Mouse (Mus musculus): ENCODE results near the gene Nkd1.

DNA sequence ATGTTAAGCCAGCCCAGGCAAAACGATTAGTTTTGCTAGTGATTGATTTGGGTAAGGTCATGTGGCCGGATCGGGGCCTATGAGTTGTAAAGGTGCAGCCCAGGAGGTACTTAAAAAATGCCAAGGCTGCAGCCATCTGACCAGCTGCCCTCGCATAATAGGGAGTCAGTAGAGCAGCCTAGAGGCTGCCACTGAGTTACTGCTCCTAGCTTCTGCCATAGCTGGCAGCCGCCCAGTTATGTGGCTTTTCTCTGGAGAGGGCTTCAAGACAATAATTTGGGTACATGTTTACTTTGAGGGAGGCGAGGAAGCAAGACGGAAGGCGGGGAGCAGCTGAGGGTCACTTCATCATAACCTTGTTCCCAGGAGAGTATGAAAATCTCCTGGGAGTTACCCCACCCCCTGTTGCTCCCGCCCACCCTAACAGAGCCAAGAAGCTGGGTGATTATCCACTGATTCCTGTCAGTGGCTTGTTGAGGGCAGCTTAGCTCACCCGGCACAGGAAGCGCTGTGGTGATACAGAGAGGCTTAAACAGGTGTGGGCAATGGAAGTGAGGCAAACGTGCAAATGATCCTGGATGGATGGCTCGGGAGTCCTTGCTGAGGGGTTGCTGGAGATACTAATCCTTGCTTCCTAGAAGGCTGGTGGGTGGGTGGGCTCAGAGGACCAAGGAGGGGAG lies 84.3 kb downstream of the Nkd1 start:
- TF ChIP-seq POLR2A (IDR thresholded peaks at IDR 0.05; ENCODE audit: borderline replicate concordance, extremely low read depth, low read depth, low read length) (no peak), CTCF (IDR thresholded peaks at IDR 0.05; ENCODE audit: insufficient read depth, low read length) (no peak)

Measured in lung, adult 2 months (tissue).